In the genomic region with DNA sequence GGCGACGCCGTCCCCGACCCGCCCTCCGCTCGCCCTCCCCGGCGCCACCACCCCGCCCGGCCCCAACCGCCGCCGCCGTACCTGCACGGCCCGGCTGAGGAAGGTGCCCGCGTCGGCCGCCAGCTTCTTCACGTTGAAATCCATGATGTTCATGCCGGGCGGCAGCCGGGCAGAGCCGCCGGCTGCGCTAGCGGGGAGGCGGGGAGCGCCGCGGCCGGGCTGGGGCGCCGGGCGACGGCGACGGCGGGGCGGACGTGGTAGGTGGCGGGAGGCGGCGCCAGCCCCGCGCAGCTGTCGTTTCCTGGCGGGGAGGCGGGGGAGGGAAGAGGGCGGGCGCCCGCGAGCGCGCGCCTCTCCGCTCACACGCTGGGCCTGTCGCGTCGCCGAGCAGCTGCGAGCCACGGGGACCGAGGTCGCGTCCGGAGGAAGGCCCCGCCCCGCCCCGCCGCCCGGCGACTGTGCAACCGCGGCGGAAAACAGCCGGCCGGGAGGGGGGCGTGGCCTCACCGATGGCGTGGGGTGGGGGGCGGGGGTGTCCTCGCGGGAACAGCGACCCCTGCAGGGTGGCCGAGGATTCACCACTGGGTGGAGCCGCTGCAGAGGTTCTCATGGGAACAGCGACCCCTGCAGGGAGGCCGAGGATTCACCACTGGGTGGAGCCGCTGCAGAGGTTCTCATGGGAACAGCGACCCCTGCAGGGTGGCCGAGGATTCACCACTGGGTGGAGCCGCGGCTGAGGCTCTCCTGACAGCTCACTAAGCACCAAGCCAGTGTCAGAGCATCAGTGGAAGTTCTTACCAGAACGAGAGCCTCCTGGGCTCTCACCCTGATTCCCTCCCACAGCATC, we compare ENCODE assay signal across 8 mouse cellular contexts. TPM values are rescaled to one million over a fixed set of nuclear protein-coding genes. Genes with fewer than 3 reads are reported as not detected.
A peak's percentile ranks its signal among the peaks of the same experiment; 100 is the strongest.
DNase-seq lines count a peak whose midpoint lies in the region; ATAC-seq lines count a peak whose summit lies in the region.

Gene Sh3glb1 (minus strand): TSS at position 435 of the 847 bp plus-strand sequence.

- peak within 1 kb of the TSS; percentile 94 for H3K4me3 ChIP-seq in hindbrain, embryonic 15.5 days

- H3K9me3 ChIP-seq in hindbrain, embryonic 15.5 days = no peaks in the 10 kb centered on the region

- H3K4me2 ChIP-seq in hindbrain, embryonic 15.5 days = peak within 1 kb of the TSS; percentile 82

- H3K27me3 ChIP-seq in hindbrain, embryonic 15.5 days = no peaks in the 10 kb centered on the region

- peak within 1 kb of the TSS; percentile 89 for H3K9ac ChIP-seq in hindbrain, embryonic 15.5 days

- peak; percentile 94 for ATAC-seq in hindbrain, embryonic 15.5 days (ENCODE audit: low FRiP score, low read depth)

- peak; percentile 79 for DNase-seq in R1 (ENCODE audit: low read depth, low spot score)
- DNase-seq in cerebellum, postnatal 25 days = peak; percentile 99
- peak; percentile 96 to 97 for DNase-seq in frontal cortex, postnatal 36 days (ENCODE audit: low spot score in 2 of 2)
- peak; percentile 87 for DNase-seq in left cerebral cortex, adult 11 months (ENCODE audit: low spot score)
- DNase-seq in lung, postnatal 4 days = peak; percentile 96 to 99
- peak; percentile 90 for DNase-seq in retina, postnatal 7 days (ENCODE audit: low read depth, low spot score)
- peak; percentile 100 for DNase-seq in urinary bladder, adult 2 months (ENCODE audit: low spot score)

- WGBS in hindbrain, embryonic 15.5 days = under 1% methylated on average over 63 of the region's 98 CpGs

- H3K4me1 ChIP-seq in hindbrain, embryonic 15.5 days (replicated peaks) = peaks cover 37% of the 10 kb centered on the region

- H3K36me3 ChIP-seq in hindbrain, embryonic 15.5 days = no peaks in the 10 kb centered on the region

- H3K27ac ChIP-seq in hindbrain, embryonic 15.5 days (replicated peaks) = peak within 1 kb of the TSS; percentile 99

RNA-seq across cellular contexts. Expression of gene Sh3glb1, which starts in this region (rescaled TPM):
- 111 and 112 TPM in 2 replicates for polyA plus RNA-seq in hindbrain, embryonic 15.5 days (2015; fragmentation: Nextera tagmentation; extraction: Ambion mirVana)
- polyA plus RNA-seq in urinary bladder, adult 2 months (2012; rRNA removed) = 27.1 and 47.8 TPM in 2 replicates

Comparison
In these comparisons a context has a peak if more than half of its experiments do, and no peak if none do; other contexts are left out.
1. Peak in every context shown above with its lines: DNase-seq, ATAC-seq, H3K4me3 ChIP-seq and H3K27ac ChIP-seq.